In the genomic region with DNA sequence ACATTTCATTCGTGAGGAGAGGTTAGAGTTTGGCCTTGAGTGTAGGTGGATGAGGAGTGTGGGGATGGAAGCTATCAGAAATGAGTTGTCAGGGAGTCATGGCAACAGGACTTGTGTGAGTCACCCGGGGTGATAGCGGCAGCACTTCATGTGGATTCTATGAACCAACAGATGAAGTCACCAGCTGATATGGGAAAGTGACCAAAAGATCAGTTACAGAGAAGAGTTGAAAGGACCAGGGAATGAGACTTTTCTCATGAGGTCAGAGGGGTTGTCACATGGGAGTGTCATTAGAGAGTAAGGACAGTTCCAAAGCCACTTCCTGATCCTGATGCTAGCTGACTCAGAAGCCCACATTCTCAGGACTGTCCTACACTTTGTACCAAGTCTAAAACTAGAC, we compare ENCODE assay signal across 15 mouse cellular contexts. TPM values are rescaled to one million over a fixed set of nuclear protein-coding genes. Genes with fewer than 3 reads are reported as not detected.
A peak's percentile ranks its signal among the peaks of the same experiment; 100 is the strongest.
DNase-seq lines count a peak whose midpoint lies in the region; ATAC-seq and TF ChIP-seq lines count a peak whose summit lies in the region.
"Had no signal": no experiment of that assay in that cellular context is flagged by ENCODE, and none has a peak within 500 bp of the region (broad histone marks: within the 10 kb centered on the region; RNA-seq: fewer than 3 reads in every experiment).

No protein-coding gene starts in this region.

- H3K4me1 ChIP-seq in lung, postnatal 0 days (ENCODE audit: insufficient read depth, low read depth, low read length), result peaks cover 3% of the 10 kb centered on the region; the same call in 1 of the 2 replicates
- no peaks in the 10 kb centered on the region for H3K4me1 ChIP-seq in lung, adult 2 months (ENCODE audit: control insufficient read depth, insufficient read depth, low read length)
- H3K4me1 ChIP-seq in hindbrain, embryonic 11.5 days (replicated peaks; ENCODE audit: control insufficient read depth, insufficient read depth, low read length), result no peaks in the 10 kb centered on the region
- H3K4me1 ChIP-seq: intestine, embryonic 15.5 days; liver, embryonic 15.5 days; midbrain, embryonic 12.5 days; neural tube, embryonic 12.5 days had no signal

- TF ChIP-seq POLR2A in lung, adult 2 months (IDR thresholded peaks at IDR 0.05; ENCODE audit: borderline replicate concordance, extremely low read depth, low read depth, low read length), result no peak
- TF ChIP-seq POLR2A in myocyte (IDR thresholded peaks at IDR 0.05; ENCODE audit: insufficient read length, low read depth), result no peak

- H3ac ChIP-seq in myocyte (ENCODE audit: control insufficient read depth, insufficient read length), result no peak overlapping the region

- H3K27me3 ChIP-seq in lung, postnatal 0 days (replicated peaks; ENCODE audit: insufficient read depth, low read length), result no peaks in the 10 kb centered on the region
- H3K27me3 ChIP-seq in myocyte (ENCODE audit: control insufficient read depth, insufficient read depth, insufficient read length), result no peaks in the 10 kb centered on the region
- no peaks in the 10 kb centered on the region for H3K27me3 ChIP-seq in hindbrain, embryonic 11.5 days (ENCODE audit: control insufficient read depth, insufficient read depth, low read length)
- H3K27me3 ChIP-seq: intestine, embryonic 15.5 days; liver, embryonic 15.5 days; midbrain, embryonic 12.5 days; neural tube, embryonic 12.5 days had no signal

- no peaks in the 10 kb centered on the region for H3K36me3 ChIP-seq in lung, postnatal 0 days (ENCODE audit: insufficient read depth, low read length)
- H3K36me3 ChIP-seq in myocyte (ENCODE audit: control insufficient read depth, insufficient read depth), result no peaks in the 10 kb centered on the region
- H3K36me3 ChIP-seq in hindbrain, embryonic 11.5 days (ENCODE audit: control insufficient read depth, insufficient read depth, low read length), result no peaks in the 10 kb centered on the region
- H3K36me3 ChIP-seq: intestine, embryonic 15.5 days; liver, embryonic 15.5 days; midbrain, embryonic 12.5 days; neural tube, embryonic 12.5 days had no signal

- H3K79me2 ChIP-seq in myocyte (ENCODE audit: control insufficient read depth, insufficient read depth), result peaks cover 69% of the 10 kb centered on the region

- DNase-seq in lung, postnatal 0 days (ENCODE audit: low spot score), result peak; percentile 53
- no peak for DNase-seq in lung, adult 2 months
- peak; percentile 38 to 47 for DNase-seq in adrenal gland, adult 18-20 months (ENCODE audit: low spot score in 2 of 2)
- peak; percentile 52 for DNase-seq in heart, adult 8-10 months (ENCODE audit: low spot score)
- DNase-seq in cerebellum, adult 11-12 months, result no peak
- no peak for DNase-seq in hindbrain, embryonic 11.5 days (ENCODE audit: low spot score)
- DNase-seq in embryo, embryonic 10 days (ENCODE audit: low spot score), result no peak
- DNase-seq: forebrain, postnatal 0 days; right cerebral cortex, adult 18-20 months; thymus, postnatal 4 days had no signal

- H3K27ac ChIP-seq in lung, postnatal 0 days (ENCODE audit: low read length), result no peak overlapping the region
- H3K27ac ChIP-seq in hindbrain, embryonic 11.5 days (ENCODE audit: low read depth, low read length), result no peak overlapping the region
- H3K27ac ChIP-seq: intestine, embryonic 15.5 days; liver, embryonic 15.5 days; midbrain, embryonic 12.5 days; neural tube, embryonic 12.5 days had no signal

- no peak overlapping the region for H3K9ac ChIP-seq in lung, postnatal 0 days (replicated peaks; ENCODE audit: low read depth)
- H3K9ac ChIP-seq in hindbrain, embryonic 11.5 days (ENCODE audit: low read depth, low read length), result no peak overlapping the region
- H3K9ac ChIP-seq: forebrain, postnatal 0 days; intestine, embryonic 15.5 days; liver, embryonic 15.5 days; midbrain, embryonic 12.5 days; neural tube, embryonic 12.5 days had no signal

- no peak for TF ChIP-seq CTCF in lung, postnatal 0 days (IDR thresholded peaks at IDR 0.05)
- no peak for TF ChIP-seq CTCF in lung, adult 2 months (IDR thresholded peaks at IDR 0.05; ENCODE audit: insufficient read depth, low read length)

- no peak for TF ChIP-seq EP300 in lung, postnatal 0 days (IDR thresholded peaks at IDR 0.05)

- no peak overlapping the region for H3K4me3 ChIP-seq in lung, postnatal 0 days (ENCODE audit: low read depth, low read length)
- H3K4me3 ChIP-seq in lung, adult 2 months (replicated peaks; ENCODE audit: extremely low read depth, low read depth, low read length), result no peak overlapping the region
- H3K4me3 ChIP-seq in myocyte, result no peak overlapping the region
- H3K4me3 ChIP-seq in hindbrain, embryonic 11.5 days (ENCODE audit: low read depth, low read length), result no peak overlapping the region
- H3K4me3 ChIP-seq: intestine, embryonic 15.5 days; liver, embryonic 15.5 days; midbrain, embryonic 12.5 days; neural tube, embryonic 12.5 days had no signal

- ATAC-seq in lung, postnatal 0 days, result peak; percentile 14; the same call in 1 of the 2 replicates
- ATAC-seq in hindbrain, embryonic 11.5 days (ENCODE audit: low FRiP score), result no peak
- ATAC-seq: forebrain, postnatal 0 days; intestine, embryonic 15.5 days had no signal

- 42% methylated on average over 3 of the region's 3 CpGs for WGBS in lung, postnatal 0 days
- 48% methylated on average over 3 of the region's 3 CpGs for WGBS in lung, adult 2 months
- WGBS in hindbrain, embryonic 11.5 days, result 86% methylated on average over 3 of the region's 3 CpGs

- H3K4me2 ChIP-seq in lung, postnatal 0 days (replicated peaks; ENCODE audit: low read depth, low read length), result no peak overlapping the region
- H3K4me2 ChIP-seq in myocyte (ENCODE audit: low read depth), result peak overlapping the region; percentile 81
- H3K4me2 ChIP-seq in hindbrain, embryonic 11.5 days (replicated peaks; ENCODE audit: low read depth, low read length), result no peak overlapping the region
- H3K4me2 ChIP-seq: intestine, embryonic 15.5 days; liver, embryonic 15.5 days; midbrain, embryonic 12.5 days; neural tube, embryonic 12.5 days had no signal

- H3K9me3 ChIP-seq in lung, postnatal 0 days (ENCODE audit: low read length), result no peaks in the 10 kb centered on the region
- no peaks in the 10 kb centered on the region for H3K9me3 ChIP-seq in hindbrain, embryonic 11.5 days (ENCODE audit: control insufficient read depth, low read length)
- H3K9me3 ChIP-seq: intestine, embryonic 15.5 days; liver, embryonic 15.5 days; midbrain, embryonic 12.5 days; neural tube, embryonic 12.5 days had no signal

TF ChIP-seq in myocyte, 11 proteins besides CTCF, POLR2A, EP300 and RAD21:
- TF ChIP-seq TCF12 (IDR thresholded peaks at IDR 0.05; ENCODE audit: insufficient read depth, poor library complexity, severe bottlenecking) (no peak), MYOG (IDR thresholded peaks at IDR 0.05; ENCODE audit: control insufficient read depth in 1 of 3, insufficient read depth in 1 of 3, insufficient read length in 2 of 3, low read depth in 2 of 3) (no peak), SRF (IDR thresholded peaks at IDR 0.05; ENCODE audit: control insufficient read depth, insufficient read length, low read depth) (no peak), USF1 (IDR thresholded peaks at IDR 0.05; ENCODE audit: low read depth) (peak; percentile 24), CEBPB (IDR thresholded peaks at IDR 0.05; ENCODE audit: insufficient read depth, poor library complexity, severe bottlenecking) (no peak), REST (IDR thresholded peaks at IDR 0.05; ENCODE audit: insufficient read depth, insufficient read length) (no peak), E2F4 (IDR thresholded peaks at IDR 0.05; ENCODE audit: insufficient read depth) (no peak)

RNA-seq across cellular contexts. Expression of a gene that starts 38.3 kb away (rescaled TPM):
- 60.5 and 68.6 TPM in 2 replicates for polyA plus RNA-seq in lung, postnatal 0 days (2015; fragmentation: Nextera tagmentation; extraction: Ambion mirVana)
- polyA plus RNA-seq in lung, adult 2 months (2012; rRNA removed), result 1.6 and 2.7 TPM in 2 replicates
- total RNA-seq in adrenal gland, adult 18-20 months (2021), result 10 to 100 TPM; 34.5 to 69.8 TPM
- total RNA-seq in heart, adult 8-10 months (2022), result 10 to 100 TPM; 29.2 to 44.2 (median 39.5) TPM
- polyA plus RNA-seq in myocyte (2012; fragmentation: generic; extraction: Trizol), result 6.5 TPM
- polyA plus RNA-seq in hindbrain, embryonic 11.5 days (2014; fragmentation: Nextera tagmentation; extraction: Ambion mirVana), result 23.9 and 24.7 TPM in 2 replicates

Comparison
In these comparisons a context has a peak if more than half of its experiments do, and no peak if none do; other contexts are left out.
1. DNase-seq: peak in lung, postnatal 0 days (single experiment), adrenal gland, adult 18-20 months (2 of 2) and heart, adult 8-10 months (single experiment); none in lung, adult 2 months (single experiment), cerebellum, adult 11-12 months (single experiment), hindbrain, embryonic 11.5 days (single experiment) and embryo, embryonic 10 days (single experiment).